Mouse (Mus musculus) heart, postnatal 10 days (tissue): ENCODE measurements at regions not wholly inside any gene's neighbourhood (a gene's known extent, or its start where the extent isn't known, plus 50 kb on each side); places are given as distances from the start of the nearest gene placed in this dataset.

Source experiments
- DNase-seq, 2 experiments: peaks; one replicate each; pipeline ENCODE4 v3.0.0; 2021
- intact Hi-C: fragments of 180-260 bp; cut with DNase I; formaldehyde crosslinking; loops from one replicate; pipeline ENCODE4 v1.15.1; 2025

GRCm38 (mm10) chr3:16369629-16370028 lies 363.4 kb upstream of the Gm5150 start:
- intact Hi-C loops: no loop called here
- no peak for DNase-seq

- intact Hi-C loops: no loop called here
- DNase-seq: no peak
Observed at GRCm38 (mm10) chr3:16363134-16363533, 356.9 kb upstream of the Gm5150 start.

- intact Hi-C loops: no loop called here
- no peak for DNase-seq
Observed at GRCm38 (mm10) chr3:16358999-16359398, 352.8 kb upstream of the Gm5150 start.

GRCm38 (mm10) chr3:16330750-16331149 lies 324.5 kb upstream of the Gm5150 start:
- intact Hi-C loops: no loop called here
- DNase-seq: no peak

GRCm38 (mm10) chr3:16310834-16311233 lies 304.6 kb upstream of the Gm5150 start:
- intact Hi-C loops: loop anchor here (1.0 kb wide), 1 partner anchor 1513 kb away; no protein-coding TSS in a partner anchor
- DNase-seq: no peak

GRCm38 (mm10) chr3:16277407-16277806 lies 271.2 kb upstream of the Gm5150 start:
- intact Hi-C loops: no loop called here

More at GRCm38 (mm10) chr3:16277407-16277806, 271.2 kb upstream of the Gm5150 start:
- no peak for DNase-seq
